Mouse (Mus musculus) midbrain, embryonic 11.5 days (tissue): ENCODE measurements at regions not wholly inside any gene's neighbourhood (a gene's known extent, or its start where the extent isn't known, plus 50 kb on each side); places are given as distances from the start of the nearest gene placed in this dataset.

Experiments
- ATAC-seq: fragments of 200-750 bp; cut with Nextera tagmentation; 2 replicates; pipeline ENCODE4 v1.8.0; 2017; ENCODE audit warnings: moderate TSS enrichment, moderate library complexity; ENCODE audit not compliant: low FRiP score
- DNase-seq: peaks from one replicate; pipeline ENCODE4 v3.0.0; 2015; ENCODE audit warnings: low spot score; ENCODE audit errors: missing footprints
- H3K27ac ChIP-seq: fragments of 300-500 bp; sonication (generic); 2 replicates; pipeline ENCODE4 v1.5.1; 2014; ENCODE audit warnings: low read depth, low read length
- H3K27me3 ChIP-seq: fragments of 300-500 bp; sonication (generic); 2 replicates; pipeline ENCODE4 v1.6.1; 2014; ENCODE audit warnings: mild to moderate bottlenecking, low read length, moderate library complexity, mixed read lengths; ENCODE audit not compliant: control insufficient read depth, insufficient read depth
- H3K36me3 ChIP-seq: fragments of 300-500 bp; sonication (generic); 2 replicates; pipeline ENCODE4 v1.6.1; 2014; ENCODE audit warnings: mild to moderate bottlenecking, low read length, moderate library complexity, mixed read lengths; ENCODE audit not compliant: control insufficient read depth, insufficient read depth
- H3K4me1 ChIP-seq: fragments of 300-500 bp; sonication (generic); 2 replicates; pipeline ENCODE4 v1.6.1; 2014; ENCODE audit warnings: low read length; ENCODE audit not compliant: control insufficient read depth, insufficient read depth
- H3K4me2 ChIP-seq: fragments of 300-500 bp; sonication (generic); 2 replicates; pipeline ENCODE4 v1.6.1; 2014; ENCODE audit warnings: mild to moderate bottlenecking, moderate library complexity
- H3K4me3 ChIP-seq: fragments of 300-500 bp; sonication (generic); 2 replicates; pipeline ENCODE4 v1.5.1; 2014; ENCODE audit warnings: low read depth, low read length
- H3K9ac ChIP-seq: fragments of 300-500 bp; sonication (generic); 2 replicates; pipeline ENCODE4 v1.6.1; 2014; ENCODE audit warnings: low read length
- H3K9me3 ChIP-seq: fragments of 300-500 bp; sonication (generic); 2 replicates; pipeline ENCODE4 v1.6.1; 2016; ENCODE audit warnings: low read length; ENCODE audit not compliant: control insufficient read depth
- WGBS: fragments of 180-500 bp; shearing (Covaris S2); extraction: QIAGEN DNeasy Blood & Tissue Kit; methylation state at CpG from one replicate; pipeline ENCODE4 v1.1.7; 2014; 5-methylcytosine and 5-hydroxymethylcytosine counted together

DNA sequence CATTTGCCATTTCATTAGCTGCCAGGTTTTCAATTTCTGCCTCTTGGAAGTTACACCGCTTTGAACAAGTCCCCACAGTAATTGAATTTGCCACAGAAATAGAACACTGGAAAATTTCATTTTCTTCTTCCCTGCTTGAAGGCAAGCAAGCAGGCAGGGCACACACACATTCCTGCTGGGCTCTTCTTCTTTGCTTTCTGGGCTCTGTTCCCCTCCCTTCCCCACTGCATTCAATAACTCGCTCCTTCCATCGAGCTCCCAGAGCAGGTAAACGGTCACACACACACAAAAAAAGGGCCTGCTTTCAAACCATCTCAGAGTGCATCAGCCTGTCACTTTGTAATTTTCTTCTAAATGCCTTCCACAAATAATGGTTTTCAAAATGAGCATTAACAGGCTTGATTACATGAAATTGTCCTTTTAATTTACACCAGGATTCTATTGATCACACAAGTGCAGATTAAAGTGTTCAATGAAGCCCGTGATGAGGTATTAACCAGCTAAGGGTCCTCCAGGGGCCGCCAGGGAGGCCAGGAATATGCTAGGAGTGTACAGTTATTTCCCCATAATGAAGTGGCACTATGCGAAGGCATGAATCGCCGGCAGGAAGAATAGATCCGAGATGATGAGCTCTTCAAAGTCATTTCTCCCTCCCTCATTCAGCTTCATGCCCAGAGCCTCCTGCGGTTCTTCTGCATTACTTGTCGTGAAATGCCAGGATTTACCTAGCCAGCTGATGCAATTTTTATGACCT is 186.8 kb downstream of the Gpat3 start:
- Histone ChIP-seq H3K4me1 (no peaks in the 10 kb centered on the region), H3K9me3 (no peaks in the 10 kb centered on the region), H3K36me3 (no peaks in the 10 kb centered on the region), H3K27me3 (no peaks in the 10 kb centered on the region), H3K9ac (no peak overlapping the region), H3K4me3 (no peak overlapping the region), H3K4me2 (no peak overlapping the region), H3K27ac (no peak overlapping the region)
- ATAC-seq (peak; percentile 58; the same call in 1 of the 2 replicates), DNase-seq (no peak)
- 67% methylated on average over 12 of the region's 12 CpGs for WGBS

DNA sequence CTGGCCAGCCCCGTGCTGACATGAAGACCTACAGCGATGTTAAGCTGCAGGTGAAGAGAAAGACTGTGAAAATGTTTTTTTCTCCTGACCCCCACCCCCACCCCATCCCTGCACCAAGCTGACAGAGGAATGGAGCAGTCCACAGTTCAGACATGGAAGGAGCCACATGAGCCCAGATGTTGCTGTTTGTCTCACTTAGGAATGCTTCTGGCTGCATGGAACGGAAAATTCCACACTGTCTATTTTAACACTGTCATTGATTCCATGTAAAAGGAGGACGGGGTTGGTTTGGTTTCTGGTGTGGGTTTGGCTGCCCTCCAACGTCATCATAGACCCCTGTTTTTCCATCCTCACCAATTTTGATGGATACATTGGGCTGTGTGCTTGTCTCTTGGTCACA is 179.3 kb downstream of the Gpat3 start:
- no peak overlapping the region for H3K27ac ChIP-seq
- H3K36me3 ChIP-seq: no peaks in the 10 kb centered on the region
- DNase-seq: no peak
- no peaks in the 10 kb centered on the region; the same call in 1 of the 2 replicates for H3K27me3 ChIP-seq
- no peaks in the 10 kb centered on the region for H3K9me3 ChIP-seq
- H3K9ac ChIP-seq: no peak overlapping the region
- no peak overlapping the region for H3K4me2 ChIP-seq
- ATAC-seq: no peak
- WGBS: 85% methylated on average over 5 of the region's 5 CpGs
- no peaks in the 10 kb centered on the region for H3K4me1 ChIP-seq
- H3K4me3 ChIP-seq: no peak overlapping the region

DNA sequence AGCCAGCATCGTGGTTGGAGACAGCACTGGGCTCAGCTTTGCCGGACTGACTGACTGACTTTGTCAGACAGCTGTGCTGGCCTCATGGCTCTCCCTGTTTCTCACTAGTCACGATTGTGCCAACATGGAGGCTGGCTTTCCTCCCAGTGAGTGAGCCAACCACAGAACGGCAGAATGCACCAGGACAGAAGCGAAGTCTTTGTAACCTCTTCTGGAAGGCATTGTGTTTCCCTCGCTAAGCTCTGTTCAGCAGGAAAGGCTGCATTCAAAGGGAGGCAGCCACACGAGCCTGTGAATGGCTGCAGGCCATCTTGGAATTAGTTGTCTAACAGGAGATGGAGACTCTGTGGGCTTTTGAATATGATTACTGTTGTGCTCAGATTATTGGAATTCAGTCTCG is 178.3 kb downstream of the Gpat3 start:
- 41% methylated on average over 8 of the region's 8 CpGs for WGBS
- H3K27me3 ChIP-seq: no peaks in the 10 kb centered on the region; the same call in 1 of the 2 replicates
- no peaks in the 10 kb centered on the region for H3K9me3 ChIP-seq
- no peaks in the 10 kb centered on the region for H3K4me1 ChIP-seq
- H3K36me3 ChIP-seq: no peaks in the 10 kb centered on the region
- no peak overlapping the region for H3K4me2 ChIP-seq
- DNase-seq (peak; percentile 88), ATAC-seq (no peak)
- H3K9ac ChIP-seq: no peak overlapping the region
- no peak overlapping the region for H3K27ac ChIP-seq
- H3K4me3 ChIP-seq: no peak overlapping the region

DNA sequence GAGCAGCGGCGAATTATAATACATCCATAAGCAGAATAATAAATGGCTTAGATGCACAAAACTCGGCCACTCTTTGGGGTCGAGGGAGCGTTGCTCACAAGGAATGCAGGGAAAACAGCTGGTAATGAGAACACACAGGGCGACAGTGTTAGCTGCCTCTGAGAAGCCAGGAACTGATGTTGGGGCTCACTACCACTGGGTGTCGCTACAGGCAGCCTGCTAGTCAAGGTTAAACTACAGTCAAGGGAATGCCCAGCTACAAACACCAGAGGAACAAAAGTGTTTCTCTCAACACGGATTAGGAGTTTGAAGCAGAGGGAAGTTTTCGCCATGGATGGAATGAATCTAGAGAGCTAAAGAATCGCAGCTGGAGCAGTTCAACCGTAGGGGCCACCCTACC is 175.3 kb downstream of the Gpat3 start:
- H3K27ac ChIP-seq: no peak overlapping the region
- H3K27me3 ChIP-seq: no peaks in the 10 kb centered on the region; the same call in 1 of the 2 replicates
- H3K4me2 ChIP-seq: no peak overlapping the region
- 5% methylated on average over 11 of the region's 11 CpGs for WGBS
- no peaks in the 10 kb centered on the region for H3K9me3 ChIP-seq
- no peak overlapping the region for H3K4me3 ChIP-seq
- ATAC-seq (peak; percentile 73; the same call in 1 of the 2 replicates), DNase-seq (peak; percentile 94)
- H3K36me3 ChIP-seq: no peaks in the 10 kb centered on the region
- no peak overlapping the region for H3K9ac ChIP-seq
- H3K4me1 ChIP-seq: no peaks in the 10 kb centered on the region

DNA sequence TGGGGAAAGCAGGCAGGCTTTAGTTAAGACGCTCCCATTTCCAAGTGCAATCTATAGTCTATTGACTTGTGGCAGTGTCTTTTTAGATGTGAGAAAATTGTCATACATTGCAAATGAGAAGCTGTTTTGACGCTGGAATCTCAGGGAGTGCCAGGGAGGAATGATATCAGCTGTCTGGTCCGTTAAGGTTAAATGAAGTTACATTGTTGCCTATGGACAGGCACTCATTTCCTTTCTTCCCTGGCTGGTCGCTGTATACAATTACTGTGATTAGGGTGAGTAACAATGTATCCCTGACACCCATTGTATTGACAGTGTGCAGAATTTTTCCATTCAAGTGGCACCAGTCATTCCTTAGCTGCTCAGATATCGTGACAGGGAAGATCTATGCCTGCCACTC is 168.3 kb downstream of the Gpat3 start:
- H3K27me3 ChIP-seq: no peaks in the 10 kb centered on the region
- no peaks in the 10 kb centered on the region for H3K36me3 ChIP-seq
- no peaks in the 10 kb centered on the region for H3K4me1 ChIP-seq
- H3K9me3 ChIP-seq: no peaks in the 10 kb centered on the region
- H3K4me2 ChIP-seq: no peak overlapping the region
- 79% methylated on average over 5 of the region's 5 CpGs for WGBS
- DNase-seq: peak; percentile 56
- H3K9ac ChIP-seq: no peak overlapping the region
- H3K27ac ChIP-seq: no peak overlapping the region
- no peak for ATAC-seq
- no peak overlapping the region for H3K4me3 ChIP-seq

DNA sequence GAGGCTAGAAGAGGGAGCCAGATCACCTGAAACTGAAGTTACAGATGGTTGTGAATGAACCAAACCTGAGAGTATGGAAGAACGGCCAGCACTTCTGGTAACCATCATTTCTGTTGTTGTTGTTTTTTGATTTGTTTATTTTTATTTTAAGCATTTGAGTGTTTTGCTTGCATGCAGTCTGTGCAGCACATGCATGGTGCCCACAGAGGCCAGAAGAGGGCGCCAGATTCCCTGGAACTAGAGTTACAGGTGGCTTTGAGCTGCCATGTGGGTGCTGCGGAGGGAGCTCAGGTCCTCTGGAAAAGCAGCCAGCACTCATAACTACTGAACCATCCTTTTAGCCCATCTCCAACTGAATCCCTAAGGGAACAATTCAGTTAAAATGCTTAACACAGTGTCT is 159.7 kb downstream of the Gpat3 start:
- Histone ChIP-seq H3K4me1 (no peaks in the 10 kb centered on the region), H3K4me3 (no peak overlapping the region), H3K4me2 (no peak overlapping the region), H3K9me3 (no peaks in the 10 kb centered on the region), H3K36me3 (no peaks in the 10 kb centered on the region), H3K27me3 (no peaks in the 10 kb centered on the region), H3K9ac (no peak overlapping the region), H3K27ac (no peak overlapping the region)
- DNase-seq (no peak), ATAC-seq (no peak)
- WGBS: 73% methylated on average over 3 of the region's 3 CpGs

DNA sequence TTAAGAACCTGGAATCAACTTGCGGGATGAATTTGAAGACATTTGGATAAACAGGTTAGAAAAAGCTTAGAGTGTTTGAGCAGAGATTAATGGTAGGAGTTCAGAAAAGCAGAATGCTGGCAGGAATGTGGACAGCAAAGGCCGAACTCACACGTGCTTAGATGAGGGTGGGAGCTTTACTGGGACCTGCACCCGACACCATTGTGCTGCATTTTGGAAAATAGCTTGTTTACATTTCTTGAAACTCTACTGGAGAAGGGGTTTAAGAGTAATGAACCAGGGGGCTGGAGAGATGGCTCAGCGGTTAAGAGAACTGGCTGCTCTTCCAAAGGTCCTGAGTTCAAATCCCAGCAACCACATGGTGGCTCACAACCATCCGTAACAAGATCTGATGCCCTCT is 154.9 kb downstream of the Gpat3 start:
- no peak overlapping the region for H3K9ac ChIP-seq
- no peaks in the 10 kb centered on the region for H3K36me3 ChIP-seq
- no peaks in the 10 kb centered on the region for H3K9me3 ChIP-seq
- DNase-seq (peak; percentile 62), ATAC-seq (no peak)
- no peak overlapping the region for H3K27ac ChIP-seq
- H3K4me1 ChIP-seq: no peaks in the 10 kb centered on the region
- no peak overlapping the region for H3K4me3 ChIP-seq
- H3K4me2 ChIP-seq: no peak overlapping the region
- 90% methylated on average over 6 of the region's 6 CpGs for WGBS
- no peaks in the 10 kb centered on the region for H3K27me3 ChIP-seq

DNA sequence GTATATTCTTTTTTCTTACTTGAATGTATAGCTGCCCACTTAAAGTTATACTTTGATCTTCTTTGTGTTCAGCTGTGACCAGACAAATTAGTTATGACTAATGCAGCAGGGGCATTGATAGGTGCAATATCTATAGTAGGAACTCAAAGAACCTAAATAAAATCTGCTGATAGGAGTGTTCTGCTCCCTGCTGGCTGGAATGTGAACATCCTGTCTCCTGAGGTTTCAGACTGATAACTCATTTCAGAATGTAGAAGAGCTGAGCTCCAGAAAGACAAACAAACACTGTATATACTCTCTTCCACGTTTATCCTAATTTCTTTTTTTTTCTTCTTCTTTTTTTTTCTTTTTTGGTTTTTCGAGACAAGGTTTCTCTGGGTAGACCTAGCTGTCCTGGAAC is 146.9 kb downstream of the Gpat3 start:
- no peak overlapping the region for H3K27ac ChIP-seq
- no peak overlapping the region for H3K4me3 ChIP-seq
- DNase-seq (no peak), ATAC-seq (no peak)
- no peaks in the 10 kb centered on the region for H3K36me3 ChIP-seq
- WGBS: 76% methylated on average over 2 of the region's 2 CpGs
- H3K4me1 ChIP-seq: no peaks in the 10 kb centered on the region
- no peak overlapping the region for H3K4me2 ChIP-seq
- H3K9ac ChIP-seq: no peak overlapping the region
- H3K9me3 ChIP-seq: no peaks in the 10 kb centered on the region
- no peaks in the 10 kb centered on the region for H3K27me3 ChIP-seq

DNA sequence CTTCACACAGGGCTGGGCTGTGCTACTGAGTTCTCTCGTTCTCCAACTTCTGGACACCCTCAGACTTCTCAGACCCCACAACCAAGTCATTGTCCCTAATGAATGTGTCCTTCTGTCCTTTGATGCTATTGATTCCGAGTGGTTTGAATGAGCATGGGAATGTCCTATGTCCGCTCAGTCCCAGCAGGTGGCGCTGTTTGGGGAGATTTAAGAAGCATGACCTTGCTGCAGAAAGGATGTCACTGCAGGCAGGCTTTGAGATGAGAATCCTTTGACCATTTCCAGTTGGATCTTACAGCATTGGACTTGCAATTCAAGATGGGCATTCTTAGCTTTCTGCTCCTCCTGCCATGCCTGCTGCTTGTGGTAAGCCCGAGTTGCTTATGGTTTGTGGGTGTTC is 146.1 kb downstream of the Gpat3 start:
- WGBS: 14% methylated on average over 5 of the region's 5 CpGs
- Histone ChIP-seq H3K36me3 (no peaks in the 10 kb centered on the region), H3K4me2 (no peak overlapping the region), H3K27ac (no peak overlapping the region), H3K27me3 (no peaks in the 10 kb centered on the region), H3K9ac (no peak overlapping the region), H3K9me3 (no peaks in the 10 kb centered on the region), H3K4me1 (no peaks in the 10 kb centered on the region), H3K4me3 (no peak overlapping the region)
- ATAC-seq (no peak), DNase-seq (peak; percentile 95)
